Mouse (Mus musculus) kidney, postnatal 0 days (tissue): ENCODE data around the gene Tmem167b. TPM values are rescaled to one million over a fixed set of nuclear protein-coding genes. Genes with fewer than 3 reads are reported as not detected.
A peak's percentile ranks its signal among the peaks of the same experiment; 100 is the strongest.

ENCODE experiments used
- ATAC-seq: fragments of 200-750 bp; cut with Nextera tagmentation; replicated peaks from 2 replicates; pipeline ENCODE4 v1.8.0; 2017; ENCODE audit warnings: low read depth, moderate number of reproducible peaks, moderate TSS enrichment, moderate library complexity; ENCODE audit not compliant: low FRiP score
- DNase-seq: peaks from one replicate; pipeline ENCODE4 v3.0.0-alpha.2; 2016; ENCODE audit warnings: low spot score
- H3K27ac ChIP-seq: fragments of 300-500 bp; sonication (generic); 2 replicates; pipeline ENCODE4 v1.5.1; 2014; ENCODE audit warnings: mild to moderate bottlenecking
- H3K27me3 ChIP-seq: fragments of 300-500 bp; sonication (generic); 2 replicates; pipeline ENCODE4 v1.6.1; 2014; ENCODE audit warnings: low read length, mixed read lengths; ENCODE audit not compliant: insufficient read depth
- H3K36me3 ChIP-seq: fragments of 300-500 bp; sonication (generic); 2 replicates; pipeline ENCODE4 v1.6.1; 2014; ENCODE audit warnings: low read length, mixed read lengths; ENCODE audit not compliant: insufficient read depth
- H3K4me1 ChIP-seq: fragments of 300-500 bp; sonication (generic); replicated peaks from 2 replicates; pipeline ENCODE4 v1.6.1; 2014; ENCODE audit warnings: antibody characterized with exemption, low read length, mixed read lengths; ENCODE audit not compliant: insufficient read depth
- H3K4me2 ChIP-seq: fragments of 300-500 bp; sonication (generic); 2 replicates; pipeline ENCODE4 v1.6.1; 2014; ENCODE audit warnings: mild to moderate bottlenecking, low read length, moderate library complexity, mixed read lengths
- H3K4me3 ChIP-seq: fragments of 300-500 bp; sonication (generic); replicated peaks from 2 replicates; pipeline ENCODE4 v1.5.1; 2014; ENCODE audit warnings: low read depth, low read length
- H3K9ac ChIP-seq: fragments of 300-500 bp; sonication (generic); 2 replicates; pipeline ENCODE4 v1.6.1; 2014; ENCODE audit warnings: low read depth, low read length
- H3K9me3 ChIP-seq: fragments of 300-500 bp; sonication (generic); replicated peaks from 2 replicates; pipeline ENCODE4 v1.6.1; 2016; ENCODE audit warnings: low read length, inconsistent platforms, mixed read lengths
- CTCF ChIP-seq: IDR thresholded peaks from 2 replicates; pipeline ENCODE4 v1.5.1; 2016; ENCODE audit warnings: antibody characterized with exemption, low read depth, mild to moderate bottlenecking, moderate library complexity
- WGBS: fragments of 180-500 bp; shearing (Covaris S2); extraction: QIAGEN DNeasy Blood & Tissue Kit; methylation state at CpG from one replicate; pipeline ENCODE4 v1.1.7; 2014; 5-methylcytosine and 5-hydroxymethylcytosine counted together
- polyA plus RNA-seq: library from polyadenylated mRNA; unstranded; fragments of >200 nt; fragmentation: Nextera tagmentation; extraction: Ambion mirVana; gene quantifications from 2 replicates; pipeline ENCODE4 v1.2.1, GENCODE M21; 2015

The Tmem167b gene
- polyA plus RNA-seq, 1 experiment from 2014 or later = 33.5 TPM

DNA sequence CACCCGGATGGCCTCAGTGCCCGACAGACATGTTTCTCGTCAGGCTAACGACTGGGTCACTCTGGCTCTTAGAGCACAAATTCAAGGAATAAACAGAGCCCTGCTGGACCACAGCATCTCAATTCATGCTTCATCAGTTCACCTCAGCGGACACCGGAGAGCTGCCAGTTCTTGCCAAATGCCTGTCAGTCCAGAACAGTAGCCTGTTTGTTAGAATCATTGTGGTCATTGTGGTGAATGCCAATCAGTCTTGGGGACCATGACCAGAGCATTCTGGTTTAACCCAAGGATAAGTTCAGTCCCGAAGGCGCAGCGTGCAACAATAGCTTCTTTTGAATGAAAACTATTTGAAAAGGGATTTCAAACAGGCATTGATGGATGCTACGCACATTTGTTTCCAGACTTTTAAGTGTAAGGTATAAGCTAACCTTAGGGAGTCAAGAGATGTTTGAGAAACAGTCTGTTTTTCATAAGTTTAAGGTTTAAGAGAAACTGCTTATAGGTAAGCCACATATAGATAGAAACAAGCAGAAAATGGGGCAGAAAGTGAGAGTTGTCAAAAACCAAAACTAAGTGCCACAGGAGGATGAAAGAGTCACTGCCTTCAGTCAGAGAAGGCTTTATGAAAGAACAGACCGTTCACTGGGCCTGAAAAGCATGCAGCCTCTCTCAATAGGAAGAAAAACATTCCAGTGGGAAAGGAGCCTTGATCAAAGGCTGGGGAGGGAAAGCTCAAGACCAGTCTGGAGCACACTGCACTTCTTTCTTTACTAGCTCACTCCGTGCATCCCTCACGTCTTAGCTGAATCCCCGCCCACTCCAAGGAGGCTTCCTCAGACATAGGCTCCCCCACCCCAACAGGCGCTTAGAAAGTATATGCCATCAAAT lies 6.0 kb upstream of the Tmem167b start:
- no peaks in the 10 kb centered on the region for H3K9me3 ChIP-seq
- H3K36me3 ChIP-seq = no peaks in the 10 kb centered on the region
- no peak overlapping the region for H3K4me2 ChIP-seq
- ATAC-seq (no peak), DNase-seq (no peak)
- H3K4me3 ChIP-seq = no peak overlapping the region
- H3K27me3 ChIP-seq = no peaks in the 10 kb centered on the region
- TF ChIP-seq CTCF = no peak
- H3K27ac ChIP-seq = no peak overlapping the region
- peaks cover 5% of the 10 kb centered on the region for H3K4me1 ChIP-seq
- H3K9ac ChIP-seq = no peak overlapping the region
- 59% methylated on average over 15 of the region's 15 CpGs for WGBS

DNA sequence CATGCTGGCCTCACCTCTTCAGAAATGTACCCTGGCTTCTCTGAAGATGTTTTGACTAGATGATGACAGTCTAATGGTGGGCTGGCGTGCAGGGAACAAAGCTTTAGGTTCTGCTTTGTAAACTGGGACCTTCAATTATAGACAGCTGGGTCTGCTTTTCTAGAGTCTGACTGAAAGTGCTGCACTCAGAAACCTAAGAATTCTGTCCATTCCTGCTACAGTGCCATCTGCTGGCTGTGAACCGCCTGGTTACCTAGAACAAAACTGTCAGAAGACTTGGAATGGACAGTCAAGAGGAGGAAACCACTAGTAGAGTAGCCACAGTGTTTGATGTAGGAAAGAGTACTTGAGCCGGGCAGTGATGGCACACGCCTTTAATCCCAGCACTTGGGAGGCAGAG lies 1.0 kb upstream of the Tmem167b start:
- H3K9me3 ChIP-seq = no peaks in the 10 kb centered on the region
- H3K9ac ChIP-seq = no peak overlapping the region
- peak; percentile 95 for DNase-seq
- WGBS = 6% methylated on average over 4 of the region's 4 CpGs
- TF ChIP-seq CTCF = peak; percentile 90
- no peak for ATAC-seq
- H3K36me3 ChIP-seq = peaks cover 5% of the 10 kb centered on the region
- peak overlapping the region; percentile 66 for H3K4me2 ChIP-seq
- H3K27me3 ChIP-seq = no peaks in the 10 kb centered on the region
- peak overlapping the region; percentile 84 for H3K4me3 ChIP-seq
- H3K27ac ChIP-seq = peak overlapping the region; percentile 89
- peaks cover 11% of the 10 kb centered on the region; the same call in 1 of the 2 replicates for H3K4me1 ChIP-seq

DNA sequence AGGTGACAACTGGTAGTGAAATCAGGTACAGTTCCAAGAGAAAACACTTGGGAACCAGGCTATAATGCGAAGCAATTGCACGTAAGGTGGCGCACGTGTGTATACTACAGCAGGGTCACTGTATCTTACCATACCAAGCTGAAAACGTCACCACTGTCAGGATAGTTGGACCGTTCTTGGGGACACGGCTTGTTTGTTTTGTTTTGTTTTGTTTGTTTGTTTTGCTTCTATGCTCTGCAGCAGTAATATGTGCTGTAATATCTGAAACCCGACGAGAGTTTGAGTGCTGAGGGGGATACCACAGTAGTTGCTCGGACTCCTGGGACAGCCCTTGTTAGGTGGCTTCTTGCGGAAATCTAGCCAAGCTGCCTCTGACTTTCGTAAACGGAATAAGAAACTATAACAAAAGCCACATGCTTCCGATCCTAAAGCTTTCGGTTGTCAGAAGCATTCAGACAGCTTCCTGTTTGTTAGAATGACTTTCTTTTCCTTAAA lies 558 bp upstream of the Tmem167b start:
- peak; percentile 44; the same call in 1 of the 2 replicates for TF ChIP-seq CTCF
- Histone ChIP-seq H3K36me3 (peaks cover 10% of the 10 kb centered on the region), H3K27me3 (no peaks in the 10 kb centered on the region), H3K9ac (no peak overlapping the region), H3K4me2 (peak overlapping the region; percentile 66), H3K27ac (peak overlapping the region; percentile 89), H3K4me3 (peak overlapping the region; percentile 84), H3K9me3 (no peaks in the 10 kb centered on the region), H3K4me1 (peaks cover 11% of the 10 kb centered on the region; the same call in 1 of the 2 replicates)
- ATAC-seq = peak; percentile 68
- peak; percentile 81 for DNase-seq
- 7% methylated on average over 15 of the region's 15 CpGs for WGBS

DNA sequence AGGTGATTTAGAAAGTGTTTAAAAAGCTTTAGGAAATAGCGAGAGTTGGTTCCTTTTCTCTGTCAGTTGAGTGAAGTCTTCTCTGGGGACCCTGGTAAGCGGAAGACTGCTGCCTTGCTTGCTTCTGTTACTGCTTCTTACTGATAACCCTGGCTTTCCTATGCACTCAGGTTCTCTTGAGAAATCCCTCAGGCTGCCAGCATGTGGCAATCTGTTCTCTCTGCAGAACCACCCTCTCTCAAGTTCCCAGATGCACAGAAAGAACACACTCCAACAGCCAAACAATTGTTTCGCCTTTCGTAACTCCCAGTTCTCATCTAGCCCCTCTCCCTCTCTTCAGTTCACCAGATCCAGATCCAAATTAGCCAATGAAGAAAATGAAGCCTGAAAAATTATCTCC lies 4.4 kb downstream of the Tmem167b start:
- Histone ChIP-seq H3K36me3 (peaks cover 20% of the 10 kb centered on the region), H3K4me3 (no peak overlapping the region), H3K9me3 (no peaks in the 10 kb centered on the region), H3K4me1 (peaks cover 11% of the 10 kb centered on the region; the same call in 1 of the 2 replicates), H3K27ac (no peak overlapping the region), H3K9ac (no peak overlapping the region), H3K27me3 (no peaks in the 10 kb centered on the region), H3K4me2 (no peak overlapping the region)
- WGBS = 91% methylated on average over 4 of the region's 4 CpGs
- DNase-seq (no peak), ATAC-seq (no peak)
- no peak for TF ChIP-seq CTCF

DNA sequence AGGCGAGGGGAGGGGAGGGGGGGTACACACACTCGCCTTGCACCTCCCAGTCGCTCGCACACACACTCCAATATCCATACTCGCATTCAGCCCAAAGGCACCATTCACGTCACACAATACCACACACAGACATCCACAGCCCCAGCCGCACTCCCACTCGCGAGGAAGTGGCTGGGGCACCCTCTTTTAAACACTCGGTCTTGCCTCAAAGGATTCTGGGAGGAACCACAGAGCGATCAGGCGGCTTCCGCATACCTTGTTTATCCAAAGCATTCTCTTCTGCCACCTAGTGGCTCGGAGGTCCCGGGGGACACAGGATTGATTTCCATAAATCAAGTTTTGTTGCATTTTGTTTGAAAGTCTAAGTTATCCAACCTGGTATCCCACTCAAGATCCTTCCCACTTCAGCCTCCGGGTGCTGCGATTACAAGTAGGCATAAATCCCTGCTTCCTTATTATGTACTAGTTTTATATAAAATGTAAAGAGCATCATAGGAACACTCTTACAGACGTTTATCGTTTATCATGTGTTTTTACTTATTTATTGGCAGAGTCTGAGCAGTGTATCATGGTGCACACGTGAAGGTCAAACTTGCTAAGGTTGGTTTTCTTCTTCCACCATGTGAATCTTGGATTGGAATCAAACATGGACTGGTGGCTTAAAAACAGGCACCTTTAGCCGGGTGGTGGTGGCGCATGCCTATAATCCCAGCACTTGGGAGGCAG lies 7.5 kb downstream of the Tmem167b start:
- H3K4me2 ChIP-seq = peak overlapping the region; percentile 80
- peaks cover 20% of the 10 kb centered on the region for H3K36me3 ChIP-seq
- no peaks in the 10 kb centered on the region for H3K4me1 ChIP-seq
- H3K4me3 ChIP-seq = peak overlapping the region; percentile 72
- H3K9me3 ChIP-seq = no peaks in the 10 kb centered on the region
- ATAC-seq = peak; percentile 95
- no peaks in the 10 kb centered on the region for H3K27me3 ChIP-seq
- H3K9ac ChIP-seq = peak overlapping the region; percentile 93
- peak overlapping the region; percentile 81; the same call in 1 of the 2 replicates for H3K27ac ChIP-seq
- DNase-seq = peak; percentile 97
- 19% methylated on average over 21 of the region's 22 CpGs for WGBS
- TF ChIP-seq CTCF = peak; percentile 98

DNA sequence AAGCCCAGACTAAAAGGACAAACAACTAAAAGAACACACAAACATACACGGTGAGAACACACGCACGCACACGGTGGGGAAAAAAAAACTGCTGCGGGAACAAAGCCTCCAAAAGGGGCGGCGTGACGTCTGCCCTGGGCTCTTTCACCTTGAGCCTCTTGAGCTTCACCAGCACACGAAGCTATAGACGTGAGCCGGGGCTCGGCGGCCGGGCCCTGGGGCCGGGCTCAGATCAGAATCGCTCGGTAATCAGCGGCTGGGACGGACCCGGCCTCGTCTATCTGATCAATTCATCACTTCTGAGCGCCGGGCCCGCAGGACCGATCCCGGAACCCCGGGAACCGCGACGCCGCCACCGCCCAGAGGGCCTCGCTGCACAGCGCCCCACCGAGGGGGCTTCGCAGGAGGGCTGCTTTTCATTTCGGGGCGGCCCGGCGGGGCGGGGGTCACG lies 8.1 kb downstream of the Tmem167b start:
- H3K27ac ChIP-seq = peak overlapping the region; percentile 81; the same call in 1 of the 2 replicates
- no peaks in the 10 kb centered on the region for H3K27me3 ChIP-seq
- TF ChIP-seq CTCF = no peak
- WGBS = under 1% methylated on average over 40 of the region's 42 CpGs
- ATAC-seq (peak; percentile 76), DNase-seq (peak; percentile 41)
- H3K4me1 ChIP-seq = no peaks in the 10 kb centered on the region
- peak overlapping the region; percentile 72 for H3K4me3 ChIP-seq
- H3K9ac ChIP-seq = peak overlapping the region; percentile 93
- H3K36me3 ChIP-seq = peaks cover 20% of the 10 kb centered on the region
- H3K9me3 ChIP-seq = no peaks in the 10 kb centered on the region
- H3K4me2 ChIP-seq = peak overlapping the region; percentile 80
